Mouse (Mus musculus) hindbrain, embryonic 12.5 days (tissue): ENCODE data around the gene Zfp770. TPM values are rescaled to one million over a fixed set of nuclear protein-coding genes. Genes with fewer than 3 reads are reported as not detected.
"Not testable (repeated sequence)": the region's sequence is repeated elsewhere in the genome, so short reads cannot be mapped to it uniquely, and the experiment has no call there.

Source experiments
- ATAC-seq: fragments of 200-750 bp; cut with Nextera tagmentation; 2 replicates; pipeline ENCODE4 v1.8.0; 2017; ENCODE audit warnings: moderate TSS enrichment; ENCODE audit not compliant: low FRiP score
- H3K27ac ChIP-seq: fragments of 300-500 bp; sonication (generic); 2 replicates; pipeline ENCODE4 v1.5.1; 2016; ENCODE audit warnings: mild to moderate bottlenecking
- H3K27me3 ChIP-seq: fragments of 300-500 bp; sonication (generic); 2 replicates; pipeline ENCODE4 v1.6.1; 2016; ENCODE audit warnings: mild to moderate bottlenecking
- H3K36me3 ChIP-seq: fragments of 300-500 bp; sonication (generic); 2 replicates; pipeline ENCODE4 v1.6.1; 2016; ENCODE audit warnings: mild to moderate bottlenecking
- H3K4me1 ChIP-seq: fragments of 300-500 bp; sonication (generic); 2 replicates; pipeline ENCODE4 v1.6.1; 2016
- H3K4me2 ChIP-seq: fragments of 300-500 bp; sonication (generic); replicated peaks from 2 replicates; pipeline ENCODE4 v1.6.1; 2016; ENCODE audit warnings: mild to moderate bottlenecking
- H3K4me3 ChIP-seq: fragments of 300-500 bp; sonication (generic); 2 replicates; pipeline ENCODE4 v1.5.1; 2016; ENCODE audit warnings: mild to moderate bottlenecking
- H3K9ac ChIP-seq: fragments of 300-500 bp; sonication (generic); 2 replicates; pipeline ENCODE4 v1.6.1; 2016; ENCODE audit warnings: mild to moderate bottlenecking, moderate library complexity
- H3K9me3 ChIP-seq: fragments of 300-500 bp; sonication (generic); replicated peaks from 2 replicates; pipeline ENCODE4 v1.6.1; 2016; ENCODE audit warnings: mild to moderate bottlenecking
- WGBS: fragments of 180-500 bp; shearing (Covaris S2); methylation state at CpG from one replicate; pipeline ENCODE4 v1.1.7; 2016; 5-methylcytosine and 5-hydroxymethylcytosine counted together
- polyA plus RNA-seq: library from polyadenylated mRNA; unstranded; fragments of >200 nt; fragmentation: Nextera tagmentation; extraction: Ambion mirVana; gene quantifications from 2 replicates; pipeline ENCODE4 v1.2.1, GENCODE M21; 2016

Zfp770 gene
- polyA plus RNA-seq: 3.5 and 4.2 TPM in 2 replicates

GRCm38 (mm10) chr2:114200932-114201559 lies at the start of gene Zfp770:
Zfp770 (minus strand) TSS chr2:114201469.
- Histone ChIP-seq H3K9ac (peak within 1 kb of the TSS; percentile 92), H3K4me1 (peaks cover 9% of the 10 kb centered on the region), H3K36me3 (peaks cover 13% of the 10 kb centered on the region; the same call in 1 of the 2 replicates), H3K4me3 (peak within 1 kb of the TSS; percentile 87), H3K27me3 (no peaks in the 10 kb centered on the region), H3K4me2 (peak within 1 kb of the TSS; percentile 75), H3K27ac (peak within 1 kb of the TSS; percentile 83), H3K9me3 (no peaks in the 10 kb centered on the region)
- ATAC-seq: peak; percentile 94
- under 1% methylated on average over 36 of the region's 36 CpGs for WGBS

GRCm38 (mm10) chr2:114249440-114249839 lies 48.2 kb upstream of the Zfp770 start:
- 73% methylated on average over 6 of the region's 6 CpGs for WGBS
- Histone ChIP-seq H3K27me3 (no peaks in the 10 kb centered on the region), H3K9ac (no peak overlapping the region), H3K4me1 (no peaks in the 10 kb centered on the region), H3K4me3 (no peak overlapping the region), H3K36me3 (no peaks in the 10 kb centered on the region), H3K9me3 (no peaks in the 10 kb centered on the region), H3K4me2 (no peak overlapping the region), H3K27ac (no peak overlapping the region)
- ATAC-seq: no peak

GRCm38 (mm10) chr2:114237639-114238038 lies 36.4 kb upstream of the Zfp770 start:
- WGBS: 17% methylated on average over 4 of the region's 4 CpGs
- H3K9me3 ChIP-seq: no peaks in the 10 kb centered on the region
- no peaks in the 10 kb centered on the region for H3K27me3 ChIP-seq
- H3K4me1 ChIP-seq: no peaks in the 10 kb centered on the region; the same call in 1 of the 2 replicates
- no peak overlapping the region for H3K4me3 ChIP-seq
- ATAC-seq: no peak
- H3K36me3 ChIP-seq: no peaks in the 10 kb centered on the region
- no peak overlapping the region for H3K4me2 ChIP-seq
- no peak overlapping the region for H3K27ac ChIP-seq
- no peak overlapping the region for H3K9ac ChIP-seq

GRCm38 (mm10) chr2:114236566-114236965 lies 35.3 kb upstream of the Zfp770 start:
- H3K27me3 ChIP-seq: no peaks in the 10 kb centered on the region
- WGBS: 94% methylated on average over 1 of the region's 1 CpGs
- no peaks in the 10 kb centered on the region; the same call in 1 of the 2 replicates for H3K4me1 ChIP-seq
- no peaks in the 10 kb centered on the region for H3K9me3 ChIP-seq
- no peak overlapping the region for H3K4me3 ChIP-seq
- no peak for ATAC-seq
- no peak overlapping the region for H3K4me2 ChIP-seq
- H3K27ac ChIP-seq: no peak overlapping the region
- no peak overlapping the region for H3K9ac ChIP-seq
- no peaks in the 10 kb centered on the region for H3K36me3 ChIP-seq

GRCm38 (mm10) chr2:114235584-114235983 lies 34.3 kb upstream of the Zfp770 start:
- Histone ChIP-seq H3K27me3 (no peaks in the 10 kb centered on the region), H3K36me3 (no peaks in the 10 kb centered on the region), H3K9ac (no peak overlapping the region), H3K27ac (no peak overlapping the region), H3K4me1 (no peaks in the 10 kb centered on the region; the same call in 1 of the 2 replicates), H3K9me3 (no peaks in the 10 kb centered on the region), H3K4me2 (no peak overlapping the region), H3K4me3 (no peak overlapping the region)
- WGBS: 88% methylated on average over 3 of the region's 3 CpGs
- ATAC-seq: no peak

- no peak for ATAC-seq
- no peaks in the 10 kb centered on the region for H3K9me3 ChIP-seq
- no peak overlapping the region for H3K4me3 ChIP-seq
- H3K27me3 ChIP-seq: no peaks in the 10 kb centered on the region
- no peaks in the 10 kb centered on the region for H3K36me3 ChIP-seq
- H3K27ac ChIP-seq: no peak overlapping the region
- 81% methylated on average over 2 of the region's 2 CpGs for WGBS
- H3K4me2 ChIP-seq: no peak overlapping the region
- H3K4me1 ChIP-seq: no peaks in the 10 kb centered on the region
- no peak overlapping the region for H3K9ac ChIP-seq
These were observed 30.0 kb upstream of the Zfp770 start for GRCm38 (mm10) chr2:114231248-114231647.

- Histone ChIP-seq H3K4me1 (no peaks in the 10 kb centered on the region), H3K27me3 (no peaks in the 10 kb centered on the region), H3K9ac (no peak overlapping the region), H3K9me3 (no peaks in the 10 kb centered on the region), H3K4me3 (no peak overlapping the region), H3K36me3 (no peaks in the 10 kb centered on the region), H3K4me2 (no peak overlapping the region), H3K27ac (no peak overlapping the region)
- no peak for ATAC-seq
- 82% methylated on average over 2 of the region's 2 CpGs for WGBS
These were observed 27.4 kb upstream of the Zfp770 start for GRCm38 (mm10) chr2:114228672-114229071.

- Histone ChIP-seq H3K9me3 (no peaks in the 10 kb centered on the region), H3K4me3 (no peak overlapping the region), H3K27ac (no peak overlapping the region), H3K4me1 (peaks cover 5% of the 10 kb centered on the region), H3K27me3 (no peaks in the 10 kb centered on the region), H3K9ac (no peak overlapping the region), H3K4me2 (no peak overlapping the region), H3K36me3 (no peaks in the 10 kb centered on the region)
- ATAC-seq: no peak
- WGBS: 74% methylated on average over 6 of the region's 6 CpGs
These were observed 3.8 kb upstream of the Zfp770 start for GRCm38 (mm10) chr2:114205036-114205435.

- WGBS: 38% methylated on average over 4 of the region's 4 CpGs
- no peak; the same call in 1 of the 2 replicates for ATAC-seq
- Histone ChIP-seq H3K9ac (peak overlapping the region; percentile 92), H3K9me3 (no peaks in the 10 kb centered on the region), H3K4me3 (peak overlapping the region; percentile 87), H3K36me3 (peaks cover 8% of the 10 kb centered on the region; the same call in 1 of the 2 replicates), H3K4me2 (peak overlapping the region; percentile 75), H3K4me1 (peaks cover 9% of the 10 kb centered on the region), H3K27ac (no peak overlapping the region), H3K27me3 (no peaks in the 10 kb centered on the region)
These were observed 305 bp upstream of the Zfp770 start for GRCm38 (mm10) chr2:114201574-114201973.

- ATAC-seq: no peak
- 90% methylated on average over 5 of the region's 5 CpGs for WGBS
- no peak overlapping the region for H3K27ac ChIP-seq
These were observed 4.8 kb downstream of the Zfp770 start for GRCm38 (mm10) chr2:114196421-114196820.

GRCm38 (mm10) chr2:114186924-114187323 lies 14.3 kb downstream of the Zfp770 start, which contains the start of gene Aqr:
Aqr (minus strand) TSS chr2:114187024.
- not testable (repeated sequence) for H3K4me2 ChIP-seq, ATAC-seq
- WGBS: 76% methylated on average over 1 of the region's 6 CpGs

More at GRCm38 (mm10) chr2:114196421-114196820, 4.8 kb downstream of the Zfp770 start:
- peaks cover 21% of the 10 kb centered on the region; the same call in 1 of the 2 replicates for H3K36me3 ChIP-seq
- no peaks in the 10 kb centered on the region for H3K9me3 ChIP-seq
- H3K4me3 ChIP-seq: no peak overlapping the region
- no peak overlapping the region for H3K9ac ChIP-seq
- no peaks in the 10 kb centered on the region for H3K27me3 ChIP-seq
- H3K4me2 ChIP-seq: no peak overlapping the region
- peaks cover 9% of the 10 kb centered on the region for H3K4me1 ChIP-seq

GRCm38 (mm10) chr2:114177802-114178733 lies 23.2 kb downstream of the Zfp770 start:
- 50% methylated on average over 4 of the region's 4 CpGs for WGBS

More at GRCm38 (mm10) chr2:114186924-114187323, 14.3 kb downstream of the Zfp770 start, which contains the start of gene Aqr:
- not testable (repeated sequence) for H3K4me1 ChIP-seq, H3K9me3 ChIP-seq, H3K27me3 ChIP-seq, H3K27ac ChIP-seq, H3K4me3 ChIP-seq, H3K9ac ChIP-seq, H3K36me3 ChIP-seq

More at GRCm38 (mm10) chr2:114177802-114178733, 23.2 kb downstream of the Zfp770 start:
- Histone ChIP-seq H3K4me1 (peaks cover 9% of the 10 kb centered on the region), H3K9ac (no peak overlapping the region), H3K27ac (no peak overlapping the region), H3K27me3 (no peaks in the 10 kb centered on the region), H3K4me2 (no peak overlapping the region), H3K9me3 (no peaks in the 10 kb centered on the region), H3K4me3 (no peak overlapping the region), H3K36me3 (no peaks in the 10 kb centered on the region)
- ATAC-seq: no peak
